Mouse (Mus musculus) left cerebral cortex, postnatal 36 days (tissue): ENCODE results near the gene Tmem45a. TPM values are rescaled to one million over a fixed set of nuclear protein-coding genes. Genes with fewer than 3 reads are reported as not detected.
"Not testable (repeated sequence)": the region's sequence is repeated elsewhere in the genome, so short reads cannot be mapped to it uniquely, and the experiment has no call there.

Experiments
- DNase-seq, 2 experiments: peaks; one replicate each; pipeline ENCODE4 v3.0.0; 2021 to 2022; ENCODE audit warnings: low spot score in 2 of 2, mixed read lengths in 1 of 2
- intact Hi-C: fragments of 180-260 bp; cut with DNase I; formaldehyde crosslinking; loops from one replicate; pipeline ENCODE4 v1.15.1; 2025
- total RNA-seq, 2 experiments: library from RNA; stranded (reverse); gene quantifications; 2 replicates each; pipeline ENCODE4 v1.2.3; 2021

Tmem45a gene
- 1 to 10 TPM in 1 of 2 experiments, under 1 TPM in 1; 0.54 to 1.4 TPM for total RNA-seq

- DNase-seq: peak; percentile 59 to 65
- intact Hi-C loops: no loop called here
Measured at GRCm38 (mm10) chr16:56885824-56886615, at the start of gene Tmem45a. Gene Tmem45a (minus strand): TSS chr16:56886166.

GRCm38 (mm10) chr16:56928023-56928422, 42.1 kb upstream of the Tmem45a start, which contains the start of gene Lnp1:
Gene Lnp1 (minus strand): TSS chr16:56928061.
- DNase-seq: no peak
- intact Hi-C loops: no loop called here

- intact Hi-C loops: loop anchor here (1.0 kb wide), 2 partner anchors 120 to 149 kb away; no protein-coding TSS in a partner anchor
- DNase-seq: no peak
Measured at GRCm38 (mm10) chr16:56920102-56920657, 34.2 kb upstream of the Tmem45a start.

GRCm38 (mm10) chr16:56917230-56917629, 31.3 kb upstream of the Tmem45a start:
- intact Hi-C loops: no loop called here
- no peak for DNase-seq

GRCm38 (mm10) chr16:56908986-56909385, 23.0 kb upstream of the Tmem45a start:
- intact Hi-C loops: no loop called here
- no peak for DNase-seq

GRCm38 (mm10) chr16:56902206-56902605, 16.2 kb upstream of the Tmem45a start:
- intact Hi-C loops, DNase-seq: not testable (repeated sequence)

GRCm38 (mm10) chr16:56891583-56891982, 5.6 kb upstream of the Tmem45a start:
- intact Hi-C loops: no loop called here
- no peak for DNase-seq

GRCm38 (mm10) chr16:56886616-56887116, 700 bp upstream of the Tmem45a start:
- intact Hi-C loops: no loop called here
- DNase-seq: no peak

- intact Hi-C loops: no loop called here
- no peak for DNase-seq
Measured at GRCm38 (mm10) chr16:56884811-56885210, 1.2 kb downstream of the Tmem45a start.

GRCm38 (mm10) chr16:56873410-56873809, 12.6 kb downstream of the Tmem45a start:
- intact Hi-C loops: no loop called here
- DNase-seq: no peak

- no peak for DNase-seq
- intact Hi-C loops: no loop called here
Measured at GRCm38 (mm10) chr16:56870458-56870857, 15.5 kb downstream of the Tmem45a start.

- DNase-seq: no peak
- intact Hi-C loops: no loop called here
Measured at GRCm38 (mm10) chr16:56868361-56868760, 17.6 kb downstream of the Tmem45a start.

GRCm38 (mm10) chr16:56867591-56867990, 18.4 kb downstream of the Tmem45a start:
- no peak for DNase-seq
- intact Hi-C loops: no loop called here

- intact Hi-C loops: no loop called here
- DNase-seq: no peak
Measured at GRCm38 (mm10) chr16:56852841-56853587, 33.0 kb downstream of the Tmem45a start.

- DNase-seq: no peak
- intact Hi-C loops: no loop called here
Measured at GRCm38 (mm10) chr16:56842988-56843387, 43.0 kb downstream of the Tmem45a start.

- no peak for DNase-seq
- intact Hi-C loops: no loop called here
Measured at GRCm38 (mm10) chr16:56833312-56833711, 52.7 kb downstream of the Tmem45a start.

GRCm38 (mm10) chr16:56831986-56832385, 54.0 kb downstream of the Tmem45a start:
- DNase-seq: no peak
- intact Hi-C loops: no loop called here

- DNase-seq: no peak
- intact Hi-C loops: no loop called here
Measured at GRCm38 (mm10) chr16:56801370-56802109, 84.4 kb downstream of the Tmem45a start.

- intact Hi-C loops: loop anchor here (1.0 kb wide), 1 partner anchor 119 kb away; no protein-coding TSS in a partner anchor
- no peak for DNase-seq
Measured at GRCm38 (mm10) chr16:56800946-56801345, 85.0 kb downstream of the Tmem45a start.
